9 mouse cellular contexts compared by ENCODE assay signal in the genomic region with DNA sequence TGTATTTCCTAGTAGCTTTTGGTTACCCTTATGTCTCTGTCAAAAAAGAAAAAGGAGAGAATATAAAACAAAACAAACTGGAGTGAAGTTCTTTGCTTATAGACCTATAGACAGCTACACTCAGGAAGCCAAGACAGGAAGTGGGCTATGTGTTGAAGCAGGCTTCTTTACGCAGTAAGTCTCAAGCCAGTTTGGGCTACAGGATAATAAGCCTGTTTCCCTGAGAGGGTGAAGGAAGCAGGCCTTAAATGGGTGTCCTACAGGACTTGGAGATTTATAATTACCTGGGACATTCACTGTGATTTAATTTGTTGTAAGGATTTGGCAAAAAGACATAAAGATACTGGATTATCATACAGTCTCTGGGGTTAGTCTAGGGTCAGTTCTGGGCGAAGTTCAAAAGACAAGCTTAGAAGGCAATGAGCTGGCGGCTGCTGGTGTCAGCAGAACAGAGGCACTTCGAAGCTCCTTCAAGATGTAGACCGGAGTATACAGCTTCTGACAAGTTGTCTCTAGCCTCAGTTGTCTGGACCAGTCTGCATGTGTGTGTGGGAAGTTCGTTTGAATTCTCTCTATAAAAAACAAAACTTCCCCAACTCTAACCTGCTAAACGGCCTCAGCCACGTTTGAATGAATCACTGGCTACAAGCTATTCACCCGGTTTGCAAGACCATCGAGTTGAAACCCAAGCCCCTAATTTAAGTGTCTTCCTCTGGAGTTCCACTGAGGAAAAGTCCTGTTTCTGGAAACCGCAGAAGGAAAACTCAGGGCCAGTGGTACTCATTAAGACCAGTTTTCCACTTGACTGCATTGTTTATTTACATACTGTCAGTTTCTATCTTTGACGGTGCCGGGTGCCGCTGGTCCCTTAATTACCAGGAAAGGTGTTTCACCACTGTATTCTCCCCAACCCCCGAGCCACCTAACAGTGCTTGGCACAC. TPM values are rescaled to one million over a fixed set of nuclear protein-coding genes. Genes with fewer than 3 reads are reported as not detected.
DNase-seq lines count a peak whose midpoint lies in the region; ATAC-seq and TF ChIP-seq lines count a peak whose summit lies in the region.
"Had no signal": no experiment of that assay in that cellular context is flagged by ENCODE, and none has a peak within 500 bp of the region (broad histone marks: within the 10 kb centered on the region; RNA-seq: fewer than 3 reads in every experiment).

No protein-coding gene starts in this region.

- H3K36me3 ChIP-seq in heart, embryonic 12.5 days = no peaks in the 10 kb centered on the region
- H3K36me3 ChIP-seq in liver, embryonic 16.5 days (ENCODE audit: control insufficient read depth, insufficient read depth) = peaks cover 17% of the 10 kb centered on the region

- no peak for TF ChIP-seq CTCF in bone marrow, adult 2 months (IDR thresholded peaks at IDR 0.05; ENCODE audit: control insufficient read depth, insufficient read depth, low read length)

- H3K4me3 ChIP-seq in heart, embryonic 12.5 days = peak overlapping the region; percentile 91
- peak overlapping the region; percentile 69 for H3K4me3 ChIP-seq in bone marrow, adult 2 months (replicated peaks; ENCODE audit: control insufficient read depth, low read depth, low read length)
- H3K4me3 ChIP-seq in liver, embryonic 16.5 days (ENCODE audit: low read depth, low read length) = peak overlapping the region; percentile 89

- H3K27me3 ChIP-seq in heart, embryonic 12.5 days (replicated peaks) = no peaks in the 10 kb centered on the region
- no peaks in the 10 kb centered on the region for H3K27me3 ChIP-seq in liver, embryonic 16.5 days (ENCODE audit: control insufficient read depth, insufficient read depth, low read depth, low read length)

- DNase-seq in heart, adult 18-20 months = no peak
- peak; percentile 71 for DNase-seq in thymus, postnatal 0 days (ENCODE audit: low spot score)
- no peak for DNase-seq in gastrocnemius, postnatal 4 days (ENCODE audit: low spot score in 2 of 2)
- DNase-seq in gastrocnemius, adult 8-10 months (ENCODE audit: low spot score in 2 of 2) = no peak

- H3K9me3 ChIP-seq in heart, embryonic 12.5 days (replicated peaks) = no peaks in the 10 kb centered on the region
- H3K9me3 ChIP-seq in liver, embryonic 16.5 days (replicated peaks; ENCODE audit: control insufficient read depth, low read length) = no peaks in the 10 kb centered on the region

- no peak for ATAC-seq in heart, embryonic 12.5 days (ENCODE audit: insufficient number of reproducible peaks, low FRiP score)
- ATAC-seq in inflammation-experienced regulatory T-cells, adult 6 months = peak; percentile 66
- ATAC-seq in liver, embryonic 16.5 days (ENCODE audit: low read depth) = no peak

- 25% methylated on average over 15 of the region's 15 CpGs for WGBS in heart, embryonic 12.5 days
- 9% methylated on average over 15 of the region's 15 CpGs for WGBS in bone marrow, adult 2 months
- WGBS in liver, embryonic 16.5 days (ENCODE audit: insufficient replicate concordance) = 10% methylated on average over 15 of the region's 15 CpGs

- peak overlapping the region; percentile 80; the same call in 1 of the 2 replicates for H3K9ac ChIP-seq in heart, embryonic 12.5 days
- H3K9ac ChIP-seq in liver, embryonic 16.5 days (ENCODE audit: low read depth, low read length) = peak overlapping the region; percentile 98

- TF ChIP-seq POLR2A in bone marrow, adult 2 months (IDR thresholded peaks at IDR 0.05; ENCODE audit: borderline replicate concordance, control insufficient read depth, low read depth, low read length) = no peak

- peak overlapping the region; percentile 79 for H3K4me2 ChIP-seq in heart, embryonic 12.5 days
- H3K4me2 ChIP-seq in liver, embryonic 16.5 days (ENCODE audit: low read depth, low read length) = peak overlapping the region; percentile 96

- H3K27ac ChIP-seq in heart, embryonic 12.5 days (ENCODE audit: poor library complexity, severe bottlenecking) = no peak overlapping the region
- H3K27ac ChIP-seq in bone marrow, adult 2 months (ENCODE audit: control insufficient read depth, insufficient read depth, low read depth, low read length, poor library complexity) = peak overlapping the region; percentile 59
- peak overlapping the region; percentile 97 for H3K27ac ChIP-seq in liver, embryonic 16.5 days (ENCODE audit: low read length)

- H3K4me1 ChIP-seq in heart, embryonic 12.5 days (replicated peaks) = peaks cover 15% of the 10 kb centered on the region
- peaks cover 4% of the 10 kb centered on the region for H3K4me1 ChIP-seq in bone marrow, adult 2 months (ENCODE audit: control insufficient read depth, insufficient read depth, low read length)
- H3K4me1 ChIP-seq in liver, embryonic 16.5 days (ENCODE audit: control insufficient read depth, low read depth, low read length) = peaks cover 53% of the 10 kb centered on the region

RNA-seq across cellular contexts. Expression of a gene that starts 2.0 kb away (rescaled TPM):
- polyA plus RNA-seq in heart, embryonic 12.5 days (2016; fragmentation: Nextera tagmentation; extraction: Ambion mirVana) = 4.5 and 5.7 TPM in 2 replicates
- total RNA-seq in heart, adult 18-20 months (2021) = 1 to 10 TPM; 1.4 to 2.1 TPM
- polyA plus RNA-seq in bone marrow, adult 2 months (2011; ENCODE audit: insufficient read depth, insufficient read length, low replicate concordance, missing spikeins) = 1.5 and 3.7 TPM in 2 replicates
- polyA plus RNA-seq in inflammation-experienced regulatory T-cells, adult 6 months (2017; shearing (Covaris generic)) = 1 to 10 TPM; 1.8 to 8.0 (median 4.6) TPM
- 3.2 and 3.8 TPM in 2 replicates for polyA plus RNA-seq in liver, embryonic 16.5 days (2015; fragmentation: Nextera tagmentation; extraction: Ambion mirVana)
- 2.3 and 2.4 TPM in 2 replicates for polyA plus RNA-seq in thymus, postnatal 0 days (2015; fragmentation: Nextera tagmentation; extraction: Ambion mirVana)
- 10 to 100 TPM; 11.3 to 12.4 TPM for total RNA-seq in gastrocnemius, postnatal 4 days (2021)
- 1 to 10 TPM; 1.1 to 1.8 (median 1.2) TPM for total RNA-seq in gastrocnemius, adult 8-10 months (2022)

RNA-seq across cellular contexts. Expression of a gene that starts 2.2 kb away (rescaled TPM):
- polyA plus RNA-seq in heart, embryonic 12.5 days (2016; fragmentation: Nextera tagmentation; extraction: Ambion mirVana) = 10.9 and 11.9 TPM in 2 replicates
- 1 to 10 TPM; 7.3 to 9.2 TPM for total RNA-seq in heart, adult 18-20 months (2021)
- 31.3 and 50.4 TPM in 2 replicates for polyA plus RNA-seq in bone marrow, adult 2 months (2011; ENCODE audit: insufficient read depth, insufficient read length, low replicate concordance, missing spikeins)
- polyA plus RNA-seq in inflammation-experienced regulatory T-cells, adult 6 months (2017; shearing (Covaris generic)) = 10 to 100 TPM; 22.4 to 30.5 (median 26.4) TPM
- 32.0 and 33.4 TPM in 2 replicates for polyA plus RNA-seq in liver, embryonic 16.5 days (2015; fragmentation: Nextera tagmentation; extraction: Ambion mirVana)
- polyA plus RNA-seq in thymus, postnatal 0 days (2015; fragmentation: Nextera tagmentation; extraction: Ambion mirVana) = 14.4 TPM in 2 replicates
- total RNA-seq in gastrocnemius, postnatal 4 days (2021) = 10 to 100 TPM; 16.8 to 17.6 TPM
- 1 to 10 TPM; 2.9 to 5.7 (median 4.0) TPM for total RNA-seq in gastrocnemius, adult 8-10 months (2022)

RNA-seq across cellular contexts. Expression of a gene that starts 45.4 kb away (rescaled TPM):
- 32.5 and 33.9 TPM in 2 replicates for polyA plus RNA-seq in heart, embryonic 12.5 days (2016; fragmentation: Nextera tagmentation; extraction: Ambion mirVana)
- total RNA-seq in heart, adult 18-20 months (2021) = 10 to 100 TPM; 51.9 to 53.8 TPM
- 13.3 and 19.3 TPM in 2 replicates for polyA plus RNA-seq in bone marrow, adult 2 months (2011; ENCODE audit: insufficient read depth, insufficient read length, low replicate concordance, missing spikeins)
- 10 to 100 TPM; 44.8 to 49.1 (median 46.0) TPM for polyA plus RNA-seq in inflammation-experienced regulatory T-cells, adult 6 months (2017; shearing (Covaris generic))
- polyA plus RNA-seq in liver, embryonic 16.5 days (2015; fragmentation: Nextera tagmentation; extraction: Ambion mirVana) = 10.1 and 11.4 TPM in 2 replicates
- polyA plus RNA-seq in thymus, postnatal 0 days (2015; fragmentation: Nextera tagmentation; extraction: Ambion mirVana) = 59.4 and 60.0 TPM in 2 replicates
- 10 to 100 TPM; 47.4 to 55.9 TPM for total RNA-seq in gastrocnemius, postnatal 4 days (2021)
- total RNA-seq in gastrocnemius, adult 8-10 months (2022) = 10 to 100 TPM; 64.3 to 84.3 (median 72.6) TPM

RNA-seq across cellular contexts. Expression of a gene that starts 57.5 kb away (rescaled TPM):
- not detected in 2 replicates for polyA plus RNA-seq in heart, embryonic 12.5 days (2016; fragmentation: Nextera tagmentation; extraction: Ambion mirVana)
- total RNA-seq in heart, adult 18-20 months (2021) = not detected
- polyA plus RNA-seq in bone marrow, adult 2 months (2011; ENCODE audit: insufficient read depth, insufficient read length, low replicate concordance, missing spikeins) = not detected in 2 replicates
- polyA plus RNA-seq in inflammation-experienced regulatory T-cells, adult 6 months (2017; shearing (Covaris generic)) = under 1 TPM; 0.28 to 0.39 (median 0.36) TPM
- polyA plus RNA-seq in liver, embryonic 16.5 days (2015; fragmentation: Nextera tagmentation; extraction: Ambion mirVana) = not detected in 2 replicates
- 0.08 and 0.12 TPM in 2 replicates for polyA plus RNA-seq in thymus, postnatal 0 days (2015; fragmentation: Nextera tagmentation; extraction: Ambion mirVana)
- total RNA-seq in gastrocnemius, postnatal 4 days (2021) = not detected
- total RNA-seq in gastrocnemius, adult 8-10 months (2022) = not detected
- total RNA-seq: ES-E14 had no signal
